Mouse (Mus musculus): Measurements from ENCODE around the gene Clic4. TPM values are rescaled to one million over a fixed set of nuclear protein-coding genes. Genes with fewer than 3 reads are reported as not detected.

The Clic4 gene
- polyA plus RNA-seq, 1 experiment from 2014 or later: 74.1 TPM

DNA sequence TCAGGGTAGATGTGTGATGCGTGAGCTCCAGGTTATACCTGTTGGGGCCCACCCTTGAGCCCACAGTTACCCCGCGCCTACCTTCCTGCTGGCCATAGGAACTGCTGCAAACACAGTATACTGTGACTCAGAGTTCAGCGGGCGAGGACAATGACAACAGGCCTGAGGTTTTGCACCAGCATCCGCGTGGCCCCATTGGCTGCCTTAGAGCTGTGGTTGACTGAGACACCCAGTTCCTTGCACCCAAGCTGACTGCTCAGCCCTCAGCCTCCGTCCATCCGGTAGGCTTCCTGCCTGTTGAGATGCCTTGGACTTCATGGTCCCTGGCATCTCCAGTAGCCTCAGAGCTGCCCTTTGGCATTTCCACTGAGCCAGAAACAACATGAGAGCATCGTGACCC, 103.5 kb downstream of the Clic4 start:
- ATAC-seq: no peak
- Histone ChIP-seq H3K9ac (ENCODE audit: low read length) (no peak overlapping the region), H3K4me2 (ENCODE audit: low read length) (no peak overlapping the region), H3K9me3 (replicated peaks; ENCODE audit: control insufficient read depth, low read length) (no peaks in the 10 kb centered on the region), H3K36me3 (ENCODE audit: control insufficient read depth, insufficient read depth, low read length) (no peaks in the 10 kb centered on the region), H3K4me3 (ENCODE audit: low read depth, low read length) (no peak overlapping the region), H3K4me1 (ENCODE audit: control insufficient read depth, insufficient read depth, low read length) (peaks cover 10% of the 10 kb centered on the region), H3K27me3 (replicated peaks; ENCODE audit: control insufficient read depth, insufficient read depth, low read length) (peaks cover 27% of the 10 kb centered on the region), H3K27ac (ENCODE audit: low read depth, low read length) (no peak overlapping the region)
- DNase-seq (ENCODE audit: low spot score): no peak
- WGBS: 67% methylated on average over 10 of the region's 10 CpGs

DNA sequence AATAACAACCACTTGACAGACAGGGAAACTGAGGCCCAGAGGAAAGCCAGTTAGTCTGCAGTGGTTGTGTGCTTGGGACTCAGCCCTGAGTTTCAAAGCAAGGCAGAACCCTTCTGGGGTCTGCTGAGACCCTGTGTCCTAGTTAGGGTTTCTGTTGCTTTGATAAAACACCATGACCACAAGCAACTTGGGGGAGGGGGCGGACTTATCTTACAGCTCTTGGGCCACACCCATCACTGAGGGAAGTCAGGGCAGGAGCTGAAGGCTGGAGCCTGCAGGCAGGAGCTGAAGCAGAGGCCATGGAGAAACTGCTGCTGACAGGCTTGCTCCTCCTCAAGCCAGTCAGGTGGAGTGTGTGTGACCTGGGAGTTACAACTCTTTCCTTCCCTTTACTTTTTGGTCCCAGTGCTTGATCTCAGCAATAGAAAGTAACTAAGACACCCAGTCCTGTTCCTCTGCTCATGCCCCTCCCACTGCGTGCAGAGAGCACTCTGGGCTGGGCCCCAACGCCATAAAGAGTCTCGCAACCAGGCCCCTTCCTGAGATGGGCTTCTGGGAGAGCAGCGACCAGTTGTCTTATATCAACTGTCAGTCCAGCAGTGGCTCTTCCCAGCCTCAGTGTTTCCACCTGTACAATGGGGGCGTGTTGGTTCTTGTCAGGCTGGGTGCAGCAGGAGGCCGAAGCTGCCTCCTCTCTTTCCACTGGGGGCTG, 104.6 kb downstream of the Clic4 start:
- Histone ChIP-seq H3K9me3 (replicated peaks; ENCODE audit: control insufficient read depth, low read length) (no peaks in the 10 kb centered on the region), H3K4me2 (ENCODE audit: low read length) (no peak overlapping the region), H3K27me3 (replicated peaks; ENCODE audit: control insufficient read depth, insufficient read depth, low read length) (peaks cover 26% of the 10 kb centered on the region), H3K9ac (ENCODE audit: low read length) (no peak overlapping the region), H3K27ac (ENCODE audit: low read depth, low read length) (no peak overlapping the region), H3K36me3 (ENCODE audit: control insufficient read depth, insufficient read depth, low read length) (no peaks in the 10 kb centered on the region), H3K4me3 (ENCODE audit: low read depth, low read length) (no peak overlapping the region), H3K4me1 (ENCODE audit: control insufficient read depth, insufficient read depth, low read length) (peaks cover 10% of the 10 kb centered on the region)
- 51% methylated on average over 7 of the region's 7 CpGs for WGBS
- DNase-seq (ENCODE audit: low spot score) (no peak), ATAC-seq (no peak)

DNA sequence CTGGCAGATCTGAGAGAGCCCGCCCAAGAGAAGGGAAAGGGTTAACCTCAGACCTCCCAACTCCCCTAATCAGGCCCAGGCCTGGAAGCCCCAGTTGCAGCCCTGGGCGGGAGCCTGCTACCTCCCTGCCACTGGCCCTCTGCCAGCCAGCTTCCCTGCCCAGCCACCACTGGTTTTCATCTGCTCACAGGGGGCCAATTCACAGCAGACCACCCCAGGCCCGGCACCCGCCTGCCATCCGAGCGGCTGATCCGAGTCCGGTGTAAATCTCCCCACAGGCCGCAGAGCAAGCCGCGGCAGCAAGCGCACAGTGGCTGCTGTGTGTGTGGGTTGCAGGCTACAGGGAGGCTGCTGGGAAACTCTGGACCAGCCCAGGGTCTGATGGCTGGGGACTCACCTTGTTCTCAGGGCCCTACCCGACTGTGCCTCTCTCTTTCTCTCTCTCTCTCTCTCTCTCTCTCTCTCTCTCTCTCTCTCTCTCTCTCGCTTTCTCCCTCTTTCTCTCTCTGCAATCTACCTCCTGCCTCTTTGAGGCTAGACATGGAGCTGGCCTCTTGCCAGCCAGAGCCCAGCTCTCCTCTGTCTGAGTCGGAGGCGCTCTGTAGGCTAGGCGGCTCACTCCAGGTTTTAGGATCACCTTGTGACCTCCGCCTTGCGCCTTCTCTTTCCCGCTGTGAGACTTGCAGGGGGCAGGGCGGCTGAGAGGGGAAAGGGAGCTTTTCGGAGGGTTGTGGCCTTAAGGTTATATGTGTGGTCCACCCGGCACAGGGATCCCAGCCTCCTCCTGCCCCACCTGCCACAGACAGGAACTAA, 106.0 kb downstream of the Clic4 start:
- H3K9me3 ChIP-seq (replicated peaks; ENCODE audit: control insufficient read depth, low read length): no peaks in the 10 kb centered on the region
- ATAC-seq (peak; percentile 77), DNase-seq (ENCODE audit: low spot score) (peak; percentile 63)
- no peaks in the 10 kb centered on the region for H3K36me3 ChIP-seq (ENCODE audit: control insufficient read depth, insufficient read depth, low read length)
- H3K4me2 ChIP-seq (ENCODE audit: low read length): peak overlapping the region; percentile 34
- no peak overlapping the region for H3K4me3 ChIP-seq (ENCODE audit: low read depth, low read length)
- H3K27ac ChIP-seq (ENCODE audit: low read depth, low read length): 0 out of 2 replicates have a peak overlapping the region, but pooled peaks have one; percentile 5
- under 1% methylated on average over 23 of the region's 23 CpGs for WGBS
- peaks cover 26% of the 10 kb centered on the region for H3K27me3 ChIP-seq (replicated peaks; ENCODE audit: control insufficient read depth, insufficient read depth, low read length)
- H3K9ac ChIP-seq (ENCODE audit: low read length): peak overlapping the region; percentile 14; the same call in 1 of the 2 replicates
- peaks cover 10% of the 10 kb centered on the region for H3K4me1 ChIP-seq (ENCODE audit: control insufficient read depth, insufficient read depth, low read length)

DNA sequence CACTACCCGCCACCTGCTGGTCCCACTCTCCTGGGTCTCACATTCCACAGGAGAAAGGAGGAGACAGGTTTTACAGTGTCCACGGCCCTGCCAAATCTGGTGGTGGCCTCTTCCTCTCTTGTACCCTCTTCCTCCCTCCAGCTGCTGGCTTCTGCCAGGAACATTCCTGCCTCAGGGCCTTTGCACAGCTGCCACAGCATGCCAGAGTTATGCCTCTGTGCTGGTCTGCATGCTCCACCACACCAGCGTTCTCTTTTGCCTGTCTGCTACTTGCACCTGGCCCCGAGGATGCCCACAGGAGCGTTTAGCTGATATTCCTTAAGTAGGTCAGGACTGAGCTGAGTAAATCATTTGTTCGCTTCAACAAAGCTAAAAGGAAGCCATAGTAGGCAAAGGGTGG, 106.9 kb downstream of the Clic4 start:
- no peak overlapping the region for H3K27ac ChIP-seq (ENCODE audit: low read depth, low read length)
- H3K36me3 ChIP-seq (ENCODE audit: control insufficient read depth, insufficient read depth, low read length): no peaks in the 10 kb centered on the region
- no peak overlapping the region for H3K4me2 ChIP-seq (ENCODE audit: low read length)
- 56% methylated on average over 6 of the region's 6 CpGs for WGBS
- peaks cover 10% of the 10 kb centered on the region for H3K4me1 ChIP-seq (ENCODE audit: control insufficient read depth, insufficient read depth, low read length)
- peaks cover 26% of the 10 kb centered on the region for H3K27me3 ChIP-seq (replicated peaks; ENCODE audit: control insufficient read depth, insufficient read depth, low read length)
- no peak overlapping the region for H3K9ac ChIP-seq (ENCODE audit: low read length)
- H3K9me3 ChIP-seq (replicated peaks; ENCODE audit: control insufficient read depth, low read length): no peaks in the 10 kb centered on the region
- H3K4me3 ChIP-seq (ENCODE audit: low read depth, low read length): no peak overlapping the region
- DNase-seq (ENCODE audit: low spot score): no peak
- ATAC-seq: no peak

Other genes starting within 250 kb of the Clic4 start
- gene Runx3, start 152.2 kb downstream of the Clic4 start, polyA plus RNA-seq (2014; fragmentation: Nextera tagmentation; extraction: Ambion mirVana): not detected in 2 replicates
- gene Srrm1, start 80.5 kb upstream of the Clic4 start, polyA plus RNA-seq (2014; fragmentation: Nextera tagmentation; extraction: Ambion mirVana): 129 and 152 TPM in 2 replicates
- gene Ncmap, start 125.4 kb upstream of the Clic4 start, polyA plus RNA-seq (2014; fragmentation: Nextera tagmentation; extraction: Ambion mirVana): 0.41 and 0.49 TPM in 2 replicates
- gene Rcan3, start 161.0 kb upstream of the Clic4 start, polyA plus RNA-seq (2014; fragmentation: Nextera tagmentation; extraction: Ambion mirVana): 17.7 and 27.5 TPM in 2 replicates
- 0.19 TPM in 2 replicates for gene Stpg1, start 222.0 kb upstream of the Clic4 start, polyA plus RNA-seq (2014; fragmentation: Nextera tagmentation; extraction: Ambion mirVana)
- gene Nipal3, start 222.2 kb upstream of the Clic4 start, polyA plus RNA-seq (2014; fragmentation: Nextera tagmentation; extraction: Ambion mirVana): 5.3 and 6.4 TPM in 2 replicates

Measured in forebrain, embryonic 14.5 days (tissue).